Mouse (Mus musculus): ENCODE results near the gene Dzip3. TPM values are rescaled to one million over a fixed set of nuclear protein-coding genes. Genes with fewer than 3 reads are reported as not detected.

Gene Dzip3
- total RNA-seq (2021): 1 to 10 TPM; 3.7 to 4.4 TPM
- long read RNA-seq, experiment 1, partial matches to known transcripts: 1 of 5 reads
- long read RNA-seq, experiment 1, other reads (novel, unspliced or antisense): 4 of 5 reads
- long read RNA-seq, experiment 2, full-length matches to known transcripts: 2 of 3 reads
- long read RNA-seq, experiment 2, partial matches to known transcripts: 0 of 3 reads
- long read RNA-seq, experiment 2, other reads (novel, unspliced or antisense): 1 of 3 reads

DNA sequence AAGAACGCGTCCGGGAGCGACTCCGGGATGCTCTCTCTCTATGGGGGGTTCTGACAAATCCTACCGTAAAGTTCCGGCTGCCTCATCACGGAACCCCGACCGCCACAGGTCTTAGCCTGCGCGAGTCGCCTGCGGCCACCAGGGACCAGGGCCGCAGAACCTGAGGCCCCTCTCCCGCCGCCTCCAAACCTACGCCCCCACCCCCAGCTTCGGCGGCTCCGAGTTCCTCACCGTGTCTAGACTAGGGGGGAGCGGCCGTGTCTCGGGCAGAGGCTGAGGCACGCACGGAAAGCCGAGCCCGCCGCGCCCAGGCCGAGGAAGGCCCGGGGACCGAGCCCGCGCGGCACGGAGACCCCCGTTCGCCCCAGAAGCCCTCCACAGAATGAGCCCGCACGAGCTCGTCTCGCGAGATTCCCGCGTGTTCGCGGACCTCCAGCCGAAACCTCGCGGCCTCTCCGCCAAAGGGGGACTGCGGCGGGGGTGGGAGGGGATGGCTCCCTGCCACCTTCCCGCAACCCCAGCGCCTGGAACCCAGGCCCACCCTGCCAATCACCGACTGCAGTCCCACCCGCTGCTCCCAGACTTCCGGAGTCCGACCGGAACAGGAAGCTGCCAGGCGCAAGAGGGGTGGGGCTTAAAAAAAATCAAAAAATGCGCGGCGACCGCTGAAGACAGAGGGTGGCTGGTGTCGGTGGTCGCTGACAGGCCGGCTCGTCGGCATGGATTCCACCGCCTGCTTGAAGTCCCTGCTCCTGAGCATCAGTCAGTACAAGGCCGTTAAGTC lies at the start of gene Dzip3, which contains the start of gene Cip2a:
TSS of gene Dzip3 (minus strand) at position 607 of the 784 bp plus-strand sequence.
TSS of gene Cip2a (plus strand) at position 627 of the 784 bp plus-strand sequence.
- intact Hi-C loops (cut with DNase I): no loop called here
- 0 out of 2 replicates have a peak, but pooled peaks have one; percentile 14 for TF ChIP-seq CTCF (IDR thresholded peaks at IDR 0.05)
- DNase-seq: peak; percentile 91
- H3K27ac ChIP-seq: peak within 1 kb of the TSS; percentile 97
- H3K4me3 ChIP-seq: peak within 1 kb of the TSS; percentile 93

DNA sequence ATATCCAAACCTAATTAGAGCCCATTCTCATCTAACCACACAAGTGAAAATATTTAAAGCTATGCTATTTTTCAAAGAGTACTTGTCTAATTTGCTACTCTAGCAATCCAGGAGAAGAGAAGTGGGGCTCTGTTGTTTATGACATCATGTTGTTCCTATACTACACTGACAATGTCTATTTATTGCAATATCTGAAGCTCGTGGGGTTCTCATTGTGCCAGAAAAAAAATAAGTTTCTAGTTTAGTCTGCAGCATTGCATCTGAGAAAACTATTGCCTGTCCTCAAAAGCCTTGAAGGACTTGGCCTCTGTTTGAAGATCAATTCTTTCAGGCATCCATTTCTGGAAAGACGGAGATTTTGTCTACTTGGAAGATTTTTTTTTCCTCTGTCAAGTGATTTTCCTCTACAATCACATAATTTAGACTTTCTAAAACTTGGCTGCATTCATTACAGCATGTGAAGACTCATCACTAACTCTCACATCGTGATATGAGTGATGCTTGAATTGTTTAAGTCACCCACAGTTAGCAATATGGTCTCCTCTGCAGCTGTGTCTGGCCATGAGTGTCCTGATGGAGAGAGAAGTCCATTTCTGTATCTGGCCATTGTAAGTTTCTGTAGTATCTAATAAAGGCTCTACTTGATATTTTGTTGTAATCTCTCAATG lies 46.7 kb upstream of the Dzip3 start:
- no peak for TF ChIP-seq CTCF (IDR thresholded peaks at IDR 0.05)
- H3K4me3 ChIP-seq: no peak overlapping the region
- no peak for DNase-seq
- no peak overlapping the region for H3K27ac ChIP-seq
- intact Hi-C loops (cut with DNase I): no loop called here

DNA sequence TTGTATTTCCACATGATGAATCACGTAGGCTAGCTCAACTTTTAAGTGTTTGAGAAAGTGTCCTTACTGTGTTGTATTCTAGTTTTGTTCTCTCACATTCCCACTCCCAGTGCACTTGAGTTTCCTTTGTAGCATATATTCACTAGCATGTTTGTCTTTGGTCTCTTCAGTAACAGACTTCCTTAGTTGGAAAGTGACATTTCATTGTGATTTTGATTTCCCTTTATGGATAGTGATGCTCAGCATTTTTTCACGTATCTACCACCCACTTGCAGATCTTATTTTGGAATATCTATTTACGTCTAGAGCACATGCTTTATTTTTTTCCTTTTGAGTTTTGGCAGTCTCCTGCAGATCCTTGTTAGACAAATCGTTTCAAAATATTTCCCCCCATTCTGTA lies 43.8 kb upstream of the Dzip3 start:
- DNase-seq: no peak
- Histone ChIP-seq H3K4me3 (no peak overlapping the region), H3K27ac (no peak overlapping the region)
- intact Hi-C loops (cut with DNase I): no loop called here
- no peak for TF ChIP-seq CTCF (IDR thresholded peaks at IDR 0.05)

DNA sequence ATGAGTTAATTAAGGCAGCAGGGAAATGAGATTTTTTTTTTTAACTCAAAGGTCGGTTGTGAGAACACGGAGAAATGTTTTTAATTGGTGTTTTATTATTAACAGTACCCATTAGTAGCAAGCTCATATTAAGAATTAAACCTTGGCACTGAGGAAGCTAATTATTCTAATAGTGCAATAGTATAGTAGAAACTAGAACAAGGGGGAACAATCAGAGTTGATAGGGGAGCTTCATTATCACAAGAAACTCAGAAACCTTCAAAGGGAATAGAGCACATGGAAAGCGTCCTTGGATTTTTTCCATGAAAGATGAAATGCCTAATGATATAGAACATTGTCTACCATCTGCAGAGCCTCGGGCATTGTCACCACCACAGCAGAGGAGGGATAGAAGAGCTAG lies 41.9 kb upstream of the Dzip3 start:
- no peak for DNase-seq
- intact Hi-C loops (cut with DNase I): no loop called here
- H3K27ac ChIP-seq: no peak overlapping the region
- no peak overlapping the region for H3K4me3 ChIP-seq
- TF ChIP-seq CTCF (IDR thresholded peaks at IDR 0.05): no peak

DNA sequence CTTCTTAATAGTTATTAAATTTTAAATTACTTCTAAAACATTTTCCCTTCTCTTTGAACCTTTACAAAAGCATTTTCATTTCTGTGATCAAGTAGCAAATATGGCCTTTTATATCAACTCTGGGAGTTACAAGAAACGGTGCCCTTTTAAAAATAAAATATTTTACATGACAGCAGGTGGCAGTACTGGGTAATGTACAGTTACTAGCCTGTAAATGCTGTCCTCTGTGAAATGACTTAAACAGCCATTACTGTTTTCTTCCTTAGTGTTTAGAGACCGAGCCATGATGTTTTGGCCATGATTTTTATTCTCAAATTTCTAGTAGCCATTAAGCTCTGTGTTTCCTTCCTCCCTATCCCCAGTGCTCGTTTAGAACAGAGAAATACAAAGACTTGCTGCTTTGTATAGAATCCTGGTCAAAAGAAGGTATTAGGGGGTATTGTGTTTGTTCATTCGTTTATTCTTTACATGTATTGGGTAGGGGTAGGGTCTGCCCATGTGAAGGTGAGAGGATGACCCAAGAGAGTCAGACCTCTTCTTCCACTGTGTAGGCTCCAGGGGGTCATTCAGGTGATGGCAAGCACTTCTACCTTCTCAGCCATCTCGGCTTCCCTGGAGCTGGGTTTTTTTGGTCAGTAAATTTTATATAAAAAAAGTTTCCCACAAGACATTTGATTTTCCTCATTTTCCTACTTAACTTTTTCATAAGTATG lies 22.8 kb upstream of the Dzip3 start:
- no peak for DNase-seq
- no peak overlapping the region for H3K4me3 ChIP-seq
- H3K27ac ChIP-seq: no peak overlapping the region
- intact Hi-C loops (cut with DNase I): no loop called here
- TF ChIP-seq CTCF (IDR thresholded peaks at IDR 0.05): peak; percentile 43

DNA sequence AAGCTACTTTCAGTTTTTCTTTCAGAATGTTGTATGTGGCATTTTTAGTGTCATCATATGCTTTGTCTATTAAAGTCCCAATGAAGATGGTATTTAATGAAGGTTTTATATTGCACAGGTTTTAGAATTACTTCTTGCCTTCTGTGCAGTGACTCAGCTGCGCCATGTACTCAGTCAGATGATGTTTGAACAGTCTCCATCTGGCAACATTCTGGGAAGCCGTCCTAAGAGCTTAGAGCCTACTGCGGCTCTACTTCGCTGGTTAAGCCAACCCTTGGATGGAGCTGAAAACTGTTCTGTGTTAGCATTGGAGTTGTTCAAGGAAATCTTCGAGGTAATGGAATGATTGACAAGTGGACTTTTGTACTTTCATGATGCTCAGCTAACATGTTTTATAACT lies 10.2 kb upstream of the Dzip3 start:
- intact Hi-C loops (cut with DNase I): no loop called here
- no peak for TF ChIP-seq CTCF (IDR thresholded peaks at IDR 0.05)
- DNase-seq: no peak

DNA sequence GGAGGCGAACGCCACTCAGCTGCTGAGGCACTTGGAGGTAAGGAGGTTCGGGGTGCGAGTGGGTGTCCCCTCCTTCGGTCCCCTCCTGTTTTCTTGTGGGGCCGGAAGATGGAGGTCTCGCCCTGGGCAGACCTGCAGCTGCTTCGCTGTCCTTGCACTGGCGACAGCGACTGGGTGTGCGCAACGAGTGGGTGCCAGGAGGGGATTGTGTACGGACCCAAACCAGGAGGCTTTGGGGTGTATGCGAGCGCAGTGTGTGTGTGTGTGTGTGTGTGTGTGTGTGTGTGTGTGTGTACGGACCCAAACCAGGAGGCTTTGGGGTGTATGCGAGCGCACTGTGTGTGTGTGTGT lies 353 bp upstream of the Dzip3 start:
- intact Hi-C loops (cut with DNase I): no loop called here
- H3K4me3 ChIP-seq: peak overlapping the region; percentile 93
- DNase-seq: no peak
- peak overlapping the region; percentile 97 for H3K27ac ChIP-seq
- TF ChIP-seq CTCF (IDR thresholded peaks at IDR 0.05): no peak

More for the DNA sequence above, 10.2 kb upstream of the Dzip3 start:
- Histone ChIP-seq H3K4me3 (no peak overlapping the region), H3K27ac (no peak overlapping the region)

DNA sequence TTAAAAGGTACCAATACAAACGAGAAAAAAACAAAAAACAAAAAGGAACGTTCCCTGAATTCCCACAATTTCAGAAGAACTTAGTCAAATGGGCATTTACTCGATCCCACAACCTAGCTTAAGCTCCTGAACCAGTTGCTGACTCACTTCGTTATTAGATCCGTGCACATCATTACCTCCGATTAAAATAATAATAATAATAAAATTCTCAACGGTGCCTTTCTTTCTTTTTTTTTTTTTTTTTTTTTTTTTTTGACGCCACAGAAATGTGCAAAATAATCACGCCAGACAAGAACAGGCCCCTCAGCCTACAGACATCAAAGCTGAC lies 770 bp downstream of the Dzip3 start:
- TF ChIP-seq CTCF (IDR thresholded peaks at IDR 0.05): no peak
- Histone ChIP-seq H3K4me3 (peak overlapping the region; percentile 93), H3K27ac (peak overlapping the region; percentile 97)
- no peak for DNase-seq
- intact Hi-C loops (cut with DNase I): no loop called here

DNA sequence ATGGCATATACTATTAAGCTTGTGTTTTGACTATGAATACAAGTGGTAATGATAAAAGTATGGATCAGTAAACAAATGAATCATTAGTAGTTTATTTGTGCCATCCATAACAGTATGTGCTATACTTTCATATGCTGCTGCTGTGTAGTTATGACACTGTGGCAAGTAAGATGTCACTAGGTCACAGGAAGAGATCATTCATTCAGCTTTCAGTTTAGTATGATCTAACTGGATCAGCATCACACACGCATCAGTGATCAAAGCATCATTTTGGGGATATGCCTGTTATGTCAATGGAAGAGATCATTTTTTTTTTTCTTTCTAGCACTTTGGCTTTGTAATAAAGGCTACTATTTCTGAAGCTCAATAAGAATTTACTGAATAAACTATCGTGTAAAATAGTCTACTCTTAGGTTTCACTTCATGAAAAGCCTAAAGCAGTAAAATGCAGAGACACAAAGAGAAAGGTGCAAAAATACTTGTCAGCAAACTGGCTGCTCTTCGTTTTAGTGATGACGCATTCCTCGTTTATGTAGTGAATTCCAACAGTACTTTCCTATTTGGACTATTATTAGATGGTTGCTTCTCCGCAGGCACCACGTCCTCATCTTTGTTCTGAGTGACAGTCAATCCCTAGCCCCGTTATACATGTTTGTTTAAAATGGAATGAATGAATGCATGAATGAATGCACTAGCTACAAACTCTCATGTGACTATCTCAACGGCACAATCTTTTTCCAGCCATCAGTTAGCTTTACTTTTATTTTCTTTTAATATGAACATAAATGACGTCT lies 1.3 kb downstream of the Dzip3 start:
- Histone ChIP-seq H3K4me3 (peak overlapping the region; percentile 93), H3K27ac (peak overlapping the region; percentile 97)
- TF ChIP-seq CTCF (IDR thresholded peaks at IDR 0.05): no peak
- DNase-seq: no peak
- intact Hi-C loops (cut with DNase I): no loop called here

DNA sequence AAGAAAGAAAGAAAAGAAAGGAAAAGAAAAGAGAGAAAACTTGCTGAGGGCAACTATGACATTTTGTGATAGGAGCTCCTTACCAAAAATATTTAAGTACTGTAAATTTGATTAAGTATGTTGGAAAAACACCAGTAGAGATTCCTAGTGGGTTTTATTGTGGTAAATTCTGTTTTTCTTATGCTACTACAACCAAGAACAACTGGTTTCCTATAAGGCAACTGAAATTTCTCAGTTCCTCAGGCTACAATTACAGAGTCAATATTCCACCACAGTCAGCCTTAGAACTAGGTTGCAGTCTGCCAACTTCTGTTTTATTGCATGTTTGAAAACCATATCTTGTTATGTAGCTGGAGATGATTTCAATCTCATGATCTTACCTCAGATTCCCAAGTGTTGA lies 4.3 kb downstream of the Dzip3 start:
- intact Hi-C loops (cut with DNase I): no loop called here
- DNase-seq: no peak
- Histone ChIP-seq H3K4me3 (no peak overlapping the region), H3K27ac (no peak overlapping the region)
- no peak for TF ChIP-seq CTCF (IDR thresholded peaks at IDR 0.05)

DNA sequence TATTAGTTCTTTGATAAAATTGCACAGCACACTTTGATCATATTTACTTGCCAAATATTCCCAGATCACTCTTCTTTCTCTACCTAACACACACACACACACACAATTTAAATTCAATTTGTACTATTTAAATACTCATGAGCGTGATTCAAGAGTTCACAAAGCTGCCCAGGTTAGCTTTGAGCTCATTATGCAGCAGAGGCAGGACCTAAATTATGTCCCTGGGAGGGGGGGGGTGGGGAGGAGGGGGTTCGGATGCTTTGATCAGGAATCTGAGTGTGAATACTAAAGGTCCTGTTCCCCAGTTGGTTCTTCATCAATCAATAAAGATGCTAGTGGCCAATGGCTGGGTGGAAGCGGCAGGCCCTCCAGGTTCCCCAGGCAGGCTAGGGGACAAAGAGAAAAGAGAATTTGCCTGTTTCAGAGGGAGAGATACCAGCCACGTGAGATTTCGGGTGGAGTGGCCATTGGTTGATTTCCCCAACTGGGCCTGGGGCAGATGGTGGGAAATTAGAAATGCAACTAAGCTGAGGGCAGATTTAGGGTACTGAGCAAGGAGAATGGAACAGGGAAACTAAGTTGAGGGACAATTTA lies 8.8 kb downstream of the Dzip3 start:
- intact Hi-C loops (cut with DNase I): no loop called here
- H3K27ac ChIP-seq: no peak overlapping the region
- H3K4me3 ChIP-seq: no peak overlapping the region
- no peak for TF ChIP-seq CTCF (IDR thresholded peaks at IDR 0.05)
- no peak for DNase-seq

DNA sequence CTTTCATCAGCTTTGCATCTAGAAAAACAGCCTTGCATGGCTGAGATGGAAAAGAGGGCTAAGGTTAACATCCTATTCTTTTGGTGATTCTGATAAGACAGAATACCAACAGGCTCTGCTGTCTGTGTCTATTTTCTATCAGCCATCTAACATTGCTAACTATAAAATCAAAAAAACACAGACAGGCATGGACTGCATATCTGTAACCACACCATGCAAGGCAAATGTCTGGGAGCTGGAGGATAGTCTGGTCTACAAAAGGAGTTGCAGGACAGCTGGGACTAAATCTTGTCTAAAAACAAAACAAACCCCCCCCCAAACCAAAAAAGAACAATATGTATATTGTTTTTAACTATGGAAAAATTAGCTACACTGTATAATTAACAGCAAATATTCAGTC lies 14.0 kb downstream of the Dzip3 start:
- DNase-seq: no peak
- Histone ChIP-seq H3K4me3 (no peak overlapping the region), H3K27ac (no peak overlapping the region)
- TF ChIP-seq CTCF (IDR thresholded peaks at IDR 0.05): no peak
- intact Hi-C loops (cut with DNase I): no loop called here

Data from gastrocnemius, adult 2 months (tissue).